Mouse (Mus musculus): ENCODE measurements around the gene Tigar. TPM values are rescaled to one million over a fixed set of nuclear protein-coding genes. Genes with fewer than 3 reads are reported as not detected.
A peak's percentile ranks its signal among the peaks of the same experiment; 100 is the strongest.

Gene Tigar
- polyA plus RNA-seq, 1 experiment from 2014 or later = 4.4 TPM

GRCm38 (mm10) chr6:127081820-127082219 is 27.5 kb downstream of the Tigar start:
- Histone ChIP-seq H3K4me3 (ENCODE audit: low read depth, low read length) (no peak overlapping the region), H3K9ac (replicated peaks; ENCODE audit: low read length) (no peak overlapping the region), H3K36me3 (replicated peaks; ENCODE audit: control insufficient read depth, insufficient read depth, low read depth, low read length) (no peaks in the 10 kb centered on the region), H3K9me3 (replicated peaks; ENCODE audit: control insufficient read depth, low read length) (no peaks in the 10 kb centered on the region), H3K27ac (replicated peaks; ENCODE audit: low read depth, low read length) (no peak overlapping the region), H3K4me1 (ENCODE audit: control insufficient read depth, insufficient read depth, low read length) (no peaks in the 10 kb centered on the region; the same call in 1 of the 2 replicates), H3K27me3 (ENCODE audit: control insufficient read depth, insufficient read depth, low read length) (peaks cover 3% of the 10 kb centered on the region), H3K4me2 (ENCODE audit: low read depth, low read length) (no peak overlapping the region)
- no peak for ATAC-seq (replicated peaks; ENCODE audit: insufficient number of reproducible peaks, low FRiP score, low TSS enrichment, low read depth)
- no peak for DNase-seq (ENCODE audit: low spot score)
- 73% methylated on average over 6 of the region's 6 CpGs for WGBS

GRCm38 (mm10) chr6:127079867-127080731 is 29.3 kb downstream of the Tigar start:
- Histone ChIP-seq H3K9ac (replicated peaks; ENCODE audit: low read length) (peak overlapping the region; percentile 82), H3K9me3 (replicated peaks; ENCODE audit: control insufficient read depth, low read length) (no peaks in the 10 kb centered on the region), H3K27me3 (ENCODE audit: control insufficient read depth, insufficient read depth, low read length) (peaks cover 3% of the 10 kb centered on the region), H3K36me3 (replicated peaks; ENCODE audit: control insufficient read depth, insufficient read depth, low read depth, low read length) (no peaks in the 10 kb centered on the region), H3K4me1 (ENCODE audit: control insufficient read depth, insufficient read depth, low read length) (no peaks in the 10 kb centered on the region), H3K4me2 (ENCODE audit: low read depth, low read length) (peak overlapping the region; percentile 99), H3K27ac (replicated peaks; ENCODE audit: low read depth, low read length) (0 out of 2 replicates have a peak overlapping the region, but pooled peaks have one; percentile 13), H3K4me3 (ENCODE audit: low read depth, low read length) (peak overlapping the region; percentile 68)
- ATAC-seq (replicated peaks; ENCODE audit: insufficient number of reproducible peaks, low FRiP score, low TSS enrichment, low read depth) (peak; percentile 92), DNase-seq (ENCODE audit: low spot score) (peak; percentile 89)
- under 1% methylated on average over 59 of the region's 59 CpGs for WGBS

- Histone ChIP-seq H3K4me3 (ENCODE audit: low read depth, low read length) (no peak within 1 kb of the TSS), H3K9me3 (replicated peaks; ENCODE audit: control insufficient read depth, low read length) (no peaks in the 10 kb centered on the region), H3K27ac (replicated peaks; ENCODE audit: low read depth, low read length) (no peak within 1 kb of the TSS), H3K36me3 (replicated peaks; ENCODE audit: control insufficient read depth, insufficient read depth, low read depth, low read length) (no peaks in the 10 kb centered on the region), H3K27me3 (ENCODE audit: control insufficient read depth, insufficient read depth, low read length) (no peaks in the 10 kb centered on the region), H3K4me1 (ENCODE audit: control insufficient read depth, insufficient read depth, low read length) (no peaks in the 10 kb centered on the region), H3K9ac (replicated peaks; ENCODE audit: low read length) (peak within 1 kb of the TSS; percentile 30), H3K4me2 (ENCODE audit: low read depth, low read length) (peak within 1 kb of the TSS; percentile 1; the same call in 1 of the 2 replicates)
- 6% methylated on average over 5 of the region's 5 CpGs for WGBS
- DNase-seq (ENCODE audit: low spot score) (peak; percentile 83), ATAC-seq (replicated peaks; ENCODE audit: insufficient number of reproducible peaks, low FRiP score, low TSS enrichment, low read depth) (peak; percentile 98)
Observed at GRCm38 (mm10) chr6:127072817-127073216, 36.5 kb downstream of the Tigar start, which contains the start of gene Fgf23. Fgf23 (plus strand) TSS chr6:127072902.

- peak; percentile 39 for DNase-seq (ENCODE audit: low spot score)
- Histone ChIP-seq H3K4me3 (ENCODE audit: low read depth, low read length) (no peak overlapping the region), H3K4me1 (ENCODE audit: control insufficient read depth, insufficient read depth, low read length) (peaks cover 3% of the 10 kb centered on the region; the same call in 1 of the 2 replicates), H3K9me3 (replicated peaks; ENCODE audit: control insufficient read depth, low read length) (no peaks in the 10 kb centered on the region), H3K36me3 (replicated peaks; ENCODE audit: control insufficient read depth, insufficient read depth, low read depth, low read length) (no peaks in the 10 kb centered on the region), H3K9ac (replicated peaks; ENCODE audit: low read length) (peak overlapping the region; percentile 57), H3K4me2 (ENCODE audit: low read depth, low read length) (peak overlapping the region; percentile 17), H3K27me3 (ENCODE audit: control insufficient read depth, insufficient read depth, low read length) (no peaks in the 10 kb centered on the region), H3K27ac (replicated peaks; ENCODE audit: low read depth, low read length) (no peak overlapping the region)
- peak; percentile 44; the same call in 1 of the 2 replicates for ATAC-seq (replicated peaks; ENCODE audit: insufficient number of reproducible peaks, low FRiP score, low TSS enrichment, low read depth)
- WGBS = 3% methylated on average over 14 of the region's 14 CpGs
Observed at GRCm38 (mm10) chr6:127064815-127065214, 44.5 kb downstream of the Tigar start.

GRCm38 (mm10) chr6:127063915-127064314 is 45.4 kb downstream of the Tigar start:
- WGBS = 81% methylated on average over 3 of the region's 3 CpGs
- H3K36me3 ChIP-seq (replicated peaks; ENCODE audit: control insufficient read depth, insufficient read depth, low read depth, low read length) = no peaks in the 10 kb centered on the region
- no peaks in the 10 kb centered on the region for H3K9me3 ChIP-seq (replicated peaks; ENCODE audit: control insufficient read depth, low read length)
- no peaks in the 10 kb centered on the region for H3K27me3 ChIP-seq (ENCODE audit: control insufficient read depth, insufficient read depth, low read length)
- ATAC-seq (replicated peaks; ENCODE audit: insufficient number of reproducible peaks, low FRiP score, low TSS enrichment, low read depth) (no peak), DNase-seq (ENCODE audit: low spot score) (no peak)
- H3K4me1 ChIP-seq (ENCODE audit: control insufficient read depth, insufficient read depth, low read length) = peaks cover 3% of the 10 kb centered on the region; the same call in 1 of the 2 replicates
- no peak overlapping the region for H3K4me2 ChIP-seq (ENCODE audit: low read depth, low read length)
- H3K4me3 ChIP-seq (ENCODE audit: low read depth, low read length) = no peak overlapping the region
- no peak overlapping the region for H3K9ac ChIP-seq (replicated peaks; ENCODE audit: low read length)
- no peak overlapping the region for H3K27ac ChIP-seq (replicated peaks; ENCODE audit: low read depth, low read length)

- H3K9ac ChIP-seq (replicated peaks; ENCODE audit: low read length) = no peak overlapping the region
- whole genome bisulfite sequencing = 82% methylated on average over 4 of the region's 4 CpGs
- no peaks in the 10 kb centered on the region for H3K9me3 ChIP-seq (replicated peaks; ENCODE audit: control insufficient read depth, low read length)
- H3K27ac ChIP-seq (replicated peaks; ENCODE audit: low read depth, low read length) = no peak overlapping the region
- H3K4me3 ChIP-seq (ENCODE audit: low read depth, low read length) = no peak overlapping the region
- DNase-seq (ENCODE audit: low spot score) (no peak), ATAC-seq (replicated peaks; ENCODE audit: insufficient number of reproducible peaks, low FRiP score, low TSS enrichment, low read depth) (no peak)
- no peaks in the 10 kb centered on the region for H3K36me3 ChIP-seq (replicated peaks; ENCODE audit: control insufficient read depth, insufficient read depth, low read depth, low read length)
- peaks cover 3% of the 10 kb centered on the region; the same call in 1 of the 2 replicates for H3K4me1 ChIP-seq (ENCODE audit: control insufficient read depth, insufficient read depth, low read length)
- H3K27me3 ChIP-seq (ENCODE audit: control insufficient read depth, insufficient read depth, low read length) = no peaks in the 10 kb centered on the region
- no peak overlapping the region for H3K4me2 ChIP-seq (ENCODE audit: low read depth, low read length)
Observed at GRCm38 (mm10) chr6:127059975-127060374, 49.4 kb downstream of the Tigar start.

GRCm38 (mm10) chr6:127056990-127057588 is 52.3 kb downstream of the Tigar start:
- H3K4me3 ChIP-seq (ENCODE audit: low read depth, low read length) = no peak overlapping the region
- H3K9me3 ChIP-seq (replicated peaks; ENCODE audit: control insufficient read depth, low read length) = no peaks in the 10 kb centered on the region
- no peak overlapping the region for H3K4me2 ChIP-seq (ENCODE audit: low read depth, low read length)
- WGBS = 85% methylated on average over 12 of the region's 12 CpGs
- no peaks in the 10 kb centered on the region for H3K27me3 ChIP-seq (ENCODE audit: control insufficient read depth, insufficient read depth, low read length)
- no peak overlapping the region for H3K27ac ChIP-seq (replicated peaks; ENCODE audit: low read depth, low read length)
- DNase-seq (ENCODE audit: low spot score) = no peak
- no peaks in the 10 kb centered on the region for H3K36me3 ChIP-seq (replicated peaks; ENCODE audit: control insufficient read depth, insufficient read depth, low read depth, low read length)
- no peak for ATAC-seq (replicated peaks; ENCODE audit: insufficient number of reproducible peaks, low FRiP score, low TSS enrichment, low read depth)
- no peaks in the 10 kb centered on the region for H3K4me1 ChIP-seq (ENCODE audit: control insufficient read depth, insufficient read depth, low read length)
- H3K9ac ChIP-seq (replicated peaks; ENCODE audit: low read length) = no peak overlapping the region

GRCm38 (mm10) chr6:127050847-127051246 is 58.5 kb downstream of the Tigar start:
- 22% methylated on average over 4 of the region's 4 CpGs for WGBS
- no peaks in the 10 kb centered on the region for H3K9me3 ChIP-seq (replicated peaks; ENCODE audit: control insufficient read depth, low read length)
- H3K9ac ChIP-seq (replicated peaks; ENCODE audit: low read length) = no peak overlapping the region
- peak overlapping the region; percentile 43; the same call in 1 of the 2 replicates for H3K27ac ChIP-seq (replicated peaks; ENCODE audit: low read depth, low read length)
- DNase-seq (ENCODE audit: low spot score) (peak; percentile 88), ATAC-seq (replicated peaks; ENCODE audit: insufficient number of reproducible peaks, low FRiP score, low TSS enrichment, low read depth) (peak; percentile 87)
- no peak overlapping the region for H3K4me3 ChIP-seq (ENCODE audit: low read depth, low read length)
- no peak overlapping the region for H3K4me2 ChIP-seq (ENCODE audit: low read depth, low read length)
- H3K4me1 ChIP-seq (ENCODE audit: control insufficient read depth, insufficient read depth, low read length) = peaks cover 3% of the 10 kb centered on the region; the same call in 1 of the 2 replicates
- H3K27me3 ChIP-seq (ENCODE audit: control insufficient read depth, insufficient read depth, low read length) = no peaks in the 10 kb centered on the region
- no peaks in the 10 kb centered on the region for H3K36me3 ChIP-seq (replicated peaks; ENCODE audit: control insufficient read depth, insufficient read depth, low read depth, low read length)

Data from embryonic facial prominence, embryonic 11.5 days (tissue).